Mouse (Mus musculus) liver, adult 2 months (tissue): Measurements from ENCODE around the gene Socs4.

Experiments
- CTCF ChIP-seq: fragments of 200-500 bp; IDR thresholded peaks from 2 replicates; pipeline ENCODE4 v1.5.1; 2011; ENCODE audit warnings: low read depth, low read length, control low read depth
- POLR2A ChIP-seq: fragments of 200-500 bp; IDR thresholded peaks from 2 replicates; pipeline ENCODE4 v1.6.1; 2011; ENCODE audit warnings: low read length, control low read depth; ENCODE audit not compliant: insufficient read depth; ENCODE audit errors: extremely low read depth

- TF ChIP-seq CTCF (no peak), POLR2A (no peak)
Measured at GRCm38 (mm10) chr14:47331920-47332319, 55.2 kb downstream of the Socs4 start.
